Mouse (Mus musculus) layer of hippocampus, postnatal 36 days (tissue): ENCODE data around the gene Sprr2h. TPM values are rescaled to one million over a fixed set of nuclear protein-coding genes. Genes with fewer than 3 reads are reported as not detected.

Experiments
- DNase-seq, 2 experiments: peaks; one replicate each; pipeline ENCODE4 v3.0.0; 2022
- total RNA-seq, 2 experiments: library from RNA; stranded (reverse); gene quantifications; 2 replicates each; pipeline ENCODE4 v1.2.3; 2021

The Sprr2h gene
- not detected for total RNA-seq

- no peak for DNase-seq
Observed at GRCm38 (mm10) chr3:92385385-92385784, at the start of gene Sprr2h. TSS of gene Sprr2h (plus strand) at chr3:92385685.

- no peak for DNase-seq
Observed at GRCm38 (mm10) chr3:92336278-92336677, 49.2 kb upstream of the Sprr2h start.

- DNase-seq: no peak
Observed at GRCm38 (mm10) chr3:92338840-92339239, 46.6 kb upstream of the Sprr2h start, which contains the start of gene Sprr2d. TSS of gene Sprr2d (plus strand) at chr3:92339140.

GRCm38 (mm10) chr3:92351843-92352242, 33.6 kb upstream of the Sprr2h start, which contains the start of gene Sprr2e:
TSS of gene Sprr2e (plus strand) at chr3:92352143.
- no peak for DNase-seq

- no peak for DNase-seq
Observed at GRCm38 (mm10) chr3:92361619-92362018, 23.9 kb upstream of the Sprr2h start.

- no peak for DNase-seq
Observed at GRCm38 (mm10) chr3:92364887-92365286, 20.6 kb upstream of the Sprr2h start, which contains the start of gene Sprr2f. TSS of gene Sprr2f (plus strand) at chr3:92365187.

GRCm38 (mm10) chr3:92373613-92374012, 11.9 kb upstream of the Sprr2h start:
- DNase-seq: no peak

GRCm38 (mm10) chr3:92394301-92394700, 8.8 kb downstream of the Sprr2h start:
- DNase-seq: no peak

- DNase-seq: no peak
Observed at GRCm38 (mm10) chr3:92407691-92408090, 22.2 kb downstream of the Sprr2h start, which contains the start of gene Sprr2i. TSS of gene Sprr2i (plus strand) at chr3:92407991.

- no peak for DNase-seq
Observed at GRCm38 (mm10) chr3:92417782-92418181, 32.3 kb downstream of the Sprr2h start, which contains the start of gene Sprr2j-ps. TSS of gene Sprr2j-ps (plus strand) at chr3:92418082.

- no peak for DNase-seq
Observed at GRCm38 (mm10) chr3:92429323-92429722, 43.8 kb downstream of the Sprr2h start, which contains the start of gene Gm9774. TSS of gene Gm9774 (minus strand) at chr3:92429423.

GRCm38 (mm10) chr3:92432282-92432681, 46.8 kb downstream of the Sprr2h start, which contains the start of gene Sprr2k:
TSS of gene Sprr2k (plus strand) at chr3:92432582.
- no peak for DNase-seq

Other genes starting within 250 kb of the Sprr2h start
- gene Lelp1, start 242.9 kb upstream of the Sprr2h start, total RNA-seq: not detected
- not detected for gene Sprr2a1, start 169.9 kb upstream of the Sprr2h start, total RNA-seq
- not detected for gene Sprr2a2, start 169.8 kb upstream of the Sprr2h start, total RNA-seq
- gene Sprr2a3, start 100.3 kb upstream of the Sprr2h start, total RNA-seq: not detected
- gene Sprr2b, start 69.1 kb upstream of the Sprr2h start, total RNA-seq: not detected
- gene Sprr2d, start 46.5 kb upstream of the Sprr2h start, total RNA-seq: not detected
- not detected for gene Sprr2e, start 33.5 kb upstream of the Sprr2h start, total RNA-seq
- not detected for gene Sprr2f, start 20.5 kb upstream of the Sprr2h start, total RNA-seq
- not detected for gene Sprr2i, start 22.3 kb downstream of the Sprr2h start, total RNA-seq
- gene Sprr2j-ps, start 32.4 kb downstream of the Sprr2h start, total RNA-seq: not detected
- gene Gm9774, start 43.7 kb downstream of the Sprr2h start, total RNA-seq: 1 to 10 TPM; 1.2 to 3.7 TPM
- gene Sprr2k, start 46.9 kb downstream of the Sprr2h start, total RNA-seq: not detected
- not detected for gene Sprr1b, start 53.1 kb downstream of the Sprr2h start, total RNA-seq
- gene Sprr3, start 73.0 kb downstream of the Sprr2h start, total RNA-seq: not detected
- not detected for gene Sprr1a, start 100.2 kb downstream of the Sprr2h start, total RNA-seq
- gene Sprr4, start 114.8 kb downstream of the Sprr2h start, total RNA-seq: not detected
- gene 2310046K23Rik, start 148.8 kb downstream of the Sprr2h start, total RNA-seq: not detected
- gene Ivl, start 188.1 kb downstream of the Sprr2h start, total RNA-seq: not detected
- gene Smcp, start 203.3 kb downstream of the Sprr2h start, total RNA-seq: not detected
- gene 2210017I01Rik, start 221.8 kb downstream of the Sprr2h start, total RNA-seq: not detected
- gene Lce6a, start 236.0 kb downstream of the Sprr2h start, total RNA-seq: not detected